Mouse (Mus musculus) embryonic facial prominence, embryonic 11.5 days (tissue): ENCODE data around the gene Tnnt3. TPM values are rescaled to one million over a fixed set of nuclear protein-coding genes. Genes with fewer than 3 reads are reported as not detected.

Experiments
- ATAC-seq: fragments of 200-750 bp; cut with Nextera tagmentation; replicated peaks from 2 replicates; pipeline ENCODE4 v1.8.0; 2017; ENCODE audit warnings: low read depth; ENCODE audit not compliant: insufficient number of reproducible peaks, low FRiP score, low TSS enrichment
- DNase-seq: peaks from one replicate; pipeline ENCODE4 v3.0.0-alpha.2; 2015; ENCODE audit warnings: low spot score
- H3K27ac ChIP-seq: fragments of 300-500 bp; sonication (generic); replicated peaks from 2 replicates; pipeline ENCODE4 v1.5.1; 2014; ENCODE audit warnings: mild to moderate bottlenecking, low read depth, low read length, control low read depth
- H3K27me3 ChIP-seq: fragments of 300-500 bp; sonication (generic); 2 replicates; pipeline ENCODE4 v1.6.1; 2014; ENCODE audit warnings: mild to moderate bottlenecking, low read length, moderate library complexity, mixed read lengths; ENCODE audit not compliant: control insufficient read depth, insufficient read depth
- H3K36me3 ChIP-seq: fragments of 300-500 bp; sonication (generic); replicated peaks from 2 replicates; pipeline ENCODE4 v1.6.1; 2014; ENCODE audit warnings: low read depth, mild to moderate bottlenecking, low read length, moderate library complexity, mixed read lengths; ENCODE audit not compliant: control insufficient read depth, insufficient read depth
- H3K4me1 ChIP-seq: fragments of 300-500 bp; sonication (generic); 2 replicates; pipeline ENCODE4 v1.6.1; 2014; ENCODE audit warnings: low read length, mixed read lengths; ENCODE audit not compliant: control insufficient read depth, insufficient read depth
- H3K4me2 ChIP-seq: fragments of 300-500 bp; sonication (generic); 2 replicates; pipeline ENCODE4 v1.6.1; 2014; ENCODE audit warnings: low read depth, mild to moderate bottlenecking, control low read depth, low read length, moderate library complexity
- H3K4me3 ChIP-seq: fragments of 300-500 bp; sonication (generic); 2 replicates; pipeline ENCODE4 v1.5.1; 2014; ENCODE audit warnings: low read depth, low read length, control low read depth
- H3K9ac ChIP-seq: fragments of 300-500 bp; sonication (generic); replicated peaks from 2 replicates; pipeline ENCODE4 v1.6.1; 2014; ENCODE audit warnings: mild to moderate bottlenecking, control low read depth, low read length
- H3K9me3 ChIP-seq: fragments of 300-500 bp; sonication (generic); replicated peaks from 2 replicates; pipeline ENCODE4 v1.6.1; 2016; ENCODE audit warnings: mild to moderate bottlenecking, low read length, inconsistent platforms, mixed read lengths; ENCODE audit not compliant: control insufficient read depth
- WGBS: fragments of 180-500 bp; shearing (Covaris S2); extraction: QIAGEN DNeasy Blood & Tissue Kit; methylation state at CpG from one replicate; pipeline ENCODE4 v1.1.7; 2014; 5-methylcytosine and 5-hydroxymethylcytosine counted together
- polyA plus RNA-seq: library from polyadenylated mRNA; unstranded; fragments of >200 nt; fragmentation: Nextera tagmentation; extraction: Ambion mirVana; gene quantifications from 2 replicates; pipeline ENCODE4 v1.2.1, GENCODE M21; 2014

Gene Tnnt3
- polyA plus RNA-seq, 1 experiment from 2014 or later: 2.8 TPM

DNA sequence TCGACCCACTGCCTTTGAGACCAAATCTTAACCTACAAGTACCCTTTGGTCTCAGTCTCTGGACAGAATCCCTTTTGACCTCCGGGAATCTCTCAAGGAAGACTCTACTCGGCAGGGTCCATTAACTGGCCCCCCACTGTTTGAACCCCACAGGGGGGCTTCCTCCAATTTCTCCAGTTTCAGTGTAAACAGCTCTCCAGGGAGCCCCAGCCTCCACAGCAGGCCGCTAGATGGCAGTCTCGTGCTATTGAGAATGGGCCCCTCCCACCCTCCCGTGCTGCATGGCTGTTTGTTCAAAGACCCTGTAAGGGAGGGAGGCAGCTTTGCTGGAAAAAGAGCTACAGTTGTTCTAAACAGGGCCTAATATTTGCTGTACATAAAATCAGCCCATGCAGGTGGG lies 39.2 kb downstream of the Tnnt3 start:
- Histone ChIP-seq H3K4me1 (peaks cover 14% of the 10 kb centered on the region), H3K9me3 (no peaks in the 10 kb centered on the region), H3K27ac (peak overlapping the region; percentile 90), H3K4me3 (no peak overlapping the region), H3K27me3 (no peaks in the 10 kb centered on the region), H3K9ac (peak overlapping the region; percentile 19), H3K36me3 (no peaks in the 10 kb centered on the region; the same call in 1 of the 2 replicates), H3K4me2 (peak overlapping the region; percentile 10; the same call in 1 of the 2 replicates)
- 2% methylated on average over 6 of the region's 6 CpGs for WGBS
- ATAC-seq (peak; percentile 53), DNase-seq (peak; percentile 94)

- no peaks in the 10 kb centered on the region; the same call in 1 of the 2 replicates for H3K36me3 ChIP-seq
- H3K27me3 ChIP-seq: no peaks in the 10 kb centered on the region
- no peak for DNase-seq
- no peaks in the 10 kb centered on the region for H3K9me3 ChIP-seq
- no peak overlapping the region for H3K4me3 ChIP-seq
- H3K27ac ChIP-seq: peak overlapping the region; percentile 90
- H3K4me2 ChIP-seq: no peak overlapping the region
- no peak for ATAC-seq
- peak overlapping the region; percentile 19 for H3K9ac ChIP-seq
- WGBS: 29% methylated on average over 4 of the region's 4 CpGs
- peaks cover 18% of the 10 kb centered on the region for H3K4me1 ChIP-seq
Observed at GRCm38 (mm10) chr7:142538291-142538690, 39.7 kb downstream of the Tnnt3 start.

- H3K4me1 ChIP-seq: peaks cover 20% of the 10 kb centered on the region
- no peak for DNase-seq
- H3K9ac ChIP-seq: peak overlapping the region; percentile 19
- H3K9me3 ChIP-seq: no peaks in the 10 kb centered on the region
- H3K36me3 ChIP-seq: no peaks in the 10 kb centered on the region; the same call in 1 of the 2 replicates
- H3K27me3 ChIP-seq: no peaks in the 10 kb centered on the region
- H3K27ac ChIP-seq: peak overlapping the region; percentile 90
- ATAC-seq: no peak
- no peak overlapping the region for H3K4me3 ChIP-seq
- H3K4me2 ChIP-seq: no peak overlapping the region
- WGBS: 18% methylated on average over 6 of the region's 6 CpGs
Observed at GRCm38 (mm10) chr7:142538766-142539165, 40.1 kb downstream of the Tnnt3 start.

DNA sequence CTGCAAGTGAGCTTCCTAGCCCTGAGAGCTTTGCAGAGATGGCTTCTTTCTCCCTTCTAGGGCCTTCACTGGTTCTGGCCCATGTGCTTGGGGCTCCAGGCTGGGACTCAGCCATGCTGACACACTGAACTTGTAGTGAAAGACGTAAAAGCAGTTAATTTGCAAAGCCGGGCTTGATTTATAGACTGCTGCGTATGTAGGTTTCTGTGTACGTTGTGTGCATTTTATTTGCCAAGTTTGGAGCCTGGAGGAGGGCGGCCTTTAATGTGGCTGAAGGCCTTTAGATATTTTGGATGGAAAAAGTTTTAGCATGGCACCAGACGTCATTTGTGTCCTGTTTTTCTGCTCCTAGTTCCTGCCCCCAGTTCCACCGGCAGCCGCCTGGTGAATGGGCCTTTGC lies 41.2 kb downstream of the Tnnt3 start:
- Histone ChIP-seq H3K4me3 (no peak overlapping the region), H3K36me3 (no peaks in the 10 kb centered on the region; the same call in 1 of the 2 replicates), H3K4me1 (peaks cover 23% of the 10 kb centered on the region), H3K27me3 (no peaks in the 10 kb centered on the region), H3K9me3 (no peaks in the 10 kb centered on the region), H3K4me2 (no peak overlapping the region), H3K9ac (no peak overlapping the region), H3K27ac (peak overlapping the region; percentile 90)
- 71% methylated on average over 8 of the region's 8 CpGs for WGBS
- ATAC-seq (no peak), DNase-seq (no peak)

DNA sequence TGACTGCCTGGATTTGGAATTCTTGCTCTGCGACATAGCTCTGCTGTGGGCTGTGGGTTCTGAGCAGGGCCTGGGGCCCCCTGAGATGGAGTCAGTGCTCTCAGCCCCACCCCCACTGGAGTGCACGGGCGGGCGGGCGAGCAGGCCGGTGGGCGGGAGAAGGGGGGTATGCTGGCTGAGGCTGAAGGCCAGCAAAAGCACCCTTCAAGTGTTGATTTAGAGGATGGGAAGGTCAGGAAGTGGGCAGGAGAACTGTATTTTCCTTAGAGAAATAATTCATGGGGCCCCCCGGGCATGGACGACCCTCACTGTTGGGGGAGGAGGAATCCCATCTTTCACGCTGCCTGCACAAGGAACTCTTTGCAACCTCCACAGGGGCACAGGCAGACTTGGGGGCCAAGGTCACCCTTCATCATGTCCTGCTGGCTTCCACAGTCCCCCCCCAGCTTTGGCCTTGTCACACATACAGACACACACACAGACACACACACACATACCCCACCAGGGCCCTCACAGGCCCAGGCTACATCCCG lies 44.2 kb downstream of the Tnnt3 start:
- peak overlapping the region; percentile 48 for H3K9ac ChIP-seq
- H3K36me3 ChIP-seq: no peaks in the 10 kb centered on the region
- no peaks in the 10 kb centered on the region for H3K9me3 ChIP-seq
- ATAC-seq (peak; percentile 47; the same call in 1 of the 2 replicates), DNase-seq (peak; percentile 72)
- peaks cover 32% of the 10 kb centered on the region for H3K4me1 ChIP-seq
- no peaks in the 10 kb centered on the region for H3K27me3 ChIP-seq
- WGBS: 9% methylated on average over 11 of the region's 11 CpGs
- H3K4me2 ChIP-seq: no peak overlapping the region
- H3K27ac ChIP-seq: peak overlapping the region; percentile 87
- H3K4me3 ChIP-seq: no peak overlapping the region

DNA sequence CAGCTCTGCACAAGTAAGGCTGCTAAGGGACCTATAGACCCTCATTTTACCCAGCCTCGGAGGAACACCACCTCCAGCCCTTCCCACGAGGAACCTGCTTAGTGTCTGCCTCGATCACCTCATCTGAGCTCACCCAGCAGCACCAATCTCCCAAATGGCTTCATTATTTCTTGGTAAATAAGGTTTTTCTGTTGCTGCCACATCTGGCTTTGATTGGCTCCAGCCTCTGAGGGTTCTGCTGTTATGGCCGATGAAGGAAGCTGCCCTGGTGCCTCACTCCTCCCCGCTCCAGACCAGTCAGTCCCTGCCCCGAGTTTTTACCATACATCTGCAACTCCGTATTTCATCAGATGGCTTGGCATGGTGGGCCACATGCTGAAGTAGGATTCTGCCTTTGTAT lies 47.3 kb downstream of the Tnnt3 start:
- no peak overlapping the region for H3K4me3 ChIP-seq
- H3K27ac ChIP-seq: peak overlapping the region; percentile 82
- H3K9ac ChIP-seq: peak overlapping the region; percentile 34
- H3K4me2 ChIP-seq: no peak overlapping the region
- H3K9me3 ChIP-seq: no peaks in the 10 kb centered on the region
- WGBS: 38% methylated on average over 7 of the region's 7 CpGs
- peaks cover 31% of the 10 kb centered on the region for H3K4me1 ChIP-seq
- DNase-seq (peak; percentile 71), ATAC-seq (no peak)
- H3K36me3 ChIP-seq: no peaks in the 10 kb centered on the region
- H3K27me3 ChIP-seq: no peaks in the 10 kb centered on the region

- ATAC-seq: no peak
- Histone ChIP-seq H3K4me1 (peaks cover 31% of the 10 kb centered on the region), H3K4me2 (no peak overlapping the region), H3K27ac (peak overlapping the region; percentile 17; the same call in 1 of the 2 replicates), H3K4me3 (no peak overlapping the region), H3K9me3 (no peaks in the 10 kb centered on the region), H3K9ac (no peak overlapping the region), H3K36me3 (no peaks in the 10 kb centered on the region), H3K27me3 (no peaks in the 10 kb centered on the region)
- DNase-seq: no peak
- WGBS: 47% methylated on average over 2 of the region's 2 CpGs
Observed at GRCm38 (mm10) chr7:142547874-142548273, 49.2 kb downstream of the Tnnt3 start.

DNA sequence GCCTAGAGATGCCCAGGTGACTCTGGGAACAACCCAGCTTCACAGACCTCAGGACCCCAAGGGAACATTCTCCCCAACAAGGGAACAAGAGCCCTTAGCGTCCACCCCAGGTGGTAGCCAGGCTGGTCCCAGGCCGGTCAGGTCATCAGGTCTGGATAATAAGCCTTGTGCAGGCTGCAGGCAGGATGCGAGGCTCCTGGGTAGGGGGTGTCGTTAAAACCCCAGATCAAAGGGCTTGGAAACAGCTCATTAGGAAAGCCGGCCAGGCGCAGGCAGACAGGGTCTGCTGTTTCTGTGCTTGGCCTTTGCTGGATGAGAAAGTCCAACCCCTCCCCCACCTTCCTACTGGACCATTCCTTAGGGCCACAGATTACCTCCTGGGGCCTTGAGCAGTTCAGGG lies 50.1 kb downstream of the Tnnt3 start:
- Histone ChIP-seq H3K4me2 (no peak overlapping the region), H3K4me3 (no peak overlapping the region), H3K9ac (no peak overlapping the region), H3K27ac (peak overlapping the region; percentile 49), H3K36me3 (no peaks in the 10 kb centered on the region), H3K4me1 (peaks cover 31% of the 10 kb centered on the region), H3K27me3 (no peaks in the 10 kb centered on the region), H3K9me3 (no peaks in the 10 kb centered on the region)
- DNase-seq (no peak), ATAC-seq (no peak)
- WGBS: 17% methylated on average over 6 of the region's 6 CpGs
